ENCODE assay signal across 26 mouse cellular contexts in genomic region chr12:108829636-108830035, GRCm38 (mm10). TPM values are rescaled to one million over a fixed set of nuclear protein-coding genes. Genes with fewer than 3 reads are reported as not detected.
A peak's percentile ranks its signal among the peaks of the same experiment; 100 is the strongest.
DNase-seq lines count a peak whose midpoint lies in the region; ATAC-seq and TF ChIP-seq lines count a peak whose summit lies in the region.
"Had no signal": no experiment of that assay in that cellular context is flagged by ENCODE, and none has a peak within 500 bp of the region (broad histone marks: within the 10 kb centered on the region; RNA-seq: fewer than 3 reads in every experiment).

No protein-coding gene starts in this region.

- no peaks in the 10 kb centered on the region; the same call in 1 of the 2 replicates for H3K36me3 ChIP-seq in forebrain, embryonic 11.5 days (ENCODE audit: control insufficient read depth, insufficient read depth, low read length)
- H3K36me3 ChIP-seq in forebrain, embryonic 10.5 days (replicated peaks), result peaks cover 41% of the 10 kb centered on the region
- no peaks in the 10 kb centered on the region for H3K36me3 ChIP-seq in lung, postnatal 0 days (ENCODE audit: insufficient read depth, low read length)
- H3K36me3 ChIP-seq: intestine, embryonic 15.5 days had no signal

- no peak for TF ChIP-seq CTCF in lung, postnatal 0 days (IDR thresholded peaks at IDR 0.05)

- H3K9me3 ChIP-seq in forebrain, embryonic 11.5 days (ENCODE audit: control insufficient read depth, low read length), result no peaks in the 10 kb centered on the region
- peaks cover 6% of the 10 kb centered on the region; the same call in 1 of the 2 replicates for H3K9me3 ChIP-seq in forebrain, embryonic 10.5 days
- H3K9me3 ChIP-seq in lung, postnatal 0 days (ENCODE audit: low read length), result no peaks in the 10 kb centered on the region
- H3K9me3 ChIP-seq: embryonic facial prominence, embryonic 10.5 days; hindbrain, embryonic 15.5 days; intestine, embryonic 15.5 days; kidney, embryonic 15.5 days; liver, embryonic 13.5 days; midbrain, embryonic 10.5 days; neural tube, embryonic 13.5 days had no signal

- no peaks in the 10 kb centered on the region for H3K27me3 ChIP-seq in forebrain, embryonic 11.5 days (ENCODE audit: control insufficient read depth, insufficient read depth, low read length)
- H3K27me3 ChIP-seq in forebrain, embryonic 10.5 days (ENCODE audit: poor library complexity, severe bottlenecking), result peaks cover 7% of the 10 kb centered on the region
- no peaks in the 10 kb centered on the region for H3K27me3 ChIP-seq in lung, postnatal 0 days (replicated peaks; ENCODE audit: insufficient read depth, low read length)
- H3K27me3 ChIP-seq: hindbrain, embryonic 15.5 days; intestine, embryonic 15.5 days; kidney, embryonic 15.5 days; liver, embryonic 13.5 days had no signal

- TF ChIP-seq EP300 in lung, postnatal 0 days (IDR thresholded peaks at IDR 0.05), result no peak

- ATAC-seq in forebrain, embryonic 11.5 days (replicated peaks; ENCODE audit: low FRiP score), result no peak
- no peak for ATAC-seq in lung, postnatal 0 days
- ATAC-seq: forebrain, postnatal 0 days; intestine, embryonic 15.5 days; midbrain, embryonic 16.5 days had no signal

- no peak overlapping the region for H3K9ac ChIP-seq in forebrain, embryonic 11.5 days (ENCODE audit: low read length)
- H3K9ac ChIP-seq in lung, postnatal 0 days (replicated peaks; ENCODE audit: low read depth), result no peak overlapping the region
- H3K9ac ChIP-seq: forebrain, postnatal 0 days; hindbrain, embryonic 15.5 days; intestine, embryonic 15.5 days; kidney, embryonic 15.5 days; liver, embryonic 13.5 days; neural tube, embryonic 13.5 days had no signal

- 85% methylated on average over 5 of the region's 5 CpGs for WGBS in forebrain, embryonic 11.5 days
- WGBS in forebrain, embryonic 10.5 days, result 86% methylated on average over 5 of the region's 5 CpGs
- WGBS in lung, postnatal 0 days, result 56% methylated on average over 5 of the region's 5 CpGs

- H3K27ac ChIP-seq in forebrain, embryonic 11.5 days (ENCODE audit: low read depth, low read length), result no peak overlapping the region
- H3K27ac ChIP-seq in forebrain, embryonic 10.5 days, result no peak overlapping the region
- peak overlapping the region; percentile 11 for H3K27ac ChIP-seq in lung, postnatal 0 days (ENCODE audit: low read length)
- H3K27ac ChIP-seq: embryonic facial prominence, embryonic 10.5 days; hindbrain, embryonic 15.5 days; intestine, embryonic 15.5 days; kidney, embryonic 15.5 days; left cerebral cortex, adult 2 months; liver, embryonic 13.5 days; macrophage; midbrain, embryonic 10.5 days; neural tube, embryonic 13.5 days had no signal

- H3K4me2 ChIP-seq in forebrain, embryonic 11.5 days (ENCODE audit: low read depth, low read length, severe bottlenecking), result no peak overlapping the region
- H3K4me2 ChIP-seq in lung, postnatal 0 days (replicated peaks; ENCODE audit: low read depth, low read length), result no peak overlapping the region
- H3K4me2 ChIP-seq: hindbrain, embryonic 15.5 days; intestine, embryonic 15.5 days; kidney, embryonic 15.5 days; liver, embryonic 13.5 days; neural tube, embryonic 13.5 days had no signal

- H3K4me3 ChIP-seq in forebrain, embryonic 11.5 days (ENCODE audit: low read depth, low read length), result no peak overlapping the region
- H3K4me3 ChIP-seq in forebrain, embryonic 10.5 days, result no peak overlapping the region
- no peak overlapping the region for H3K4me3 ChIP-seq in lung, postnatal 0 days (ENCODE audit: low read depth, low read length)
- H3K4me3 ChIP-seq: embryonic facial prominence, embryonic 10.5 days; hindbrain, embryonic 15.5 days; intestine, embryonic 15.5 days; kidney, embryonic 15.5 days; left cerebral cortex, adult 2 months; liver, embryonic 13.5 days; midbrain, embryonic 10.5 days; myocyte; neural tube, embryonic 13.5 days had no signal

- no peaks in the 10 kb centered on the region; the same call in 1 of the 2 replicates for H3K4me1 ChIP-seq in forebrain, embryonic 11.5 days (replicated peaks; ENCODE audit: control insufficient read depth, insufficient read depth, low read length)
- H3K4me1 ChIP-seq in forebrain, embryonic 10.5 days, result peaks cover 16% of the 10 kb centered on the region
- H3K4me1 ChIP-seq in lung, postnatal 0 days (ENCODE audit: insufficient read depth, low read depth, low read length), result peaks cover 31% of the 10 kb centered on the region

- DNase-seq in adrenal gland, adult (ENCODE audit: inconsistent age in 2 of 2, low spot score in 1 of 2), result peak; percentile 66 to 86
- DNase-seq in adrenal gland, postnatal 25 days, result no peak
- peak; percentile 30 for DNase-seq in forebrain, embryonic 11.5 days (ENCODE audit: low spot score)
- no peak for DNase-seq in forebrain, embryonic 10.5 days (ENCODE audit: extremely low spot score, low spot score)
- no peak for DNase-seq in lung, postnatal 0 days (ENCODE audit: low spot score)
- no peak for DNase-seq in lung, postnatal 10 days
- no peak for DNase-seq in urinary bladder, postnatal 14 days (ENCODE audit: low spot score)
- DNase-seq: forebrain, postnatal 0 days; gastrocnemius, postnatal 25 days; heart, postnatal 36 days; liver, embryonic 13.5 days; lung, adult 2 months; retina, postnatal 1 day; right cerebral cortex, postnatal 25 days; spleen, adult 18-20 months; thymus, postnatal 25 days had no signal

RNA-seq across cellular contexts. Expression of gene Slc25a29, which starts 6.0 kb away (rescaled TPM):
- total RNA-seq in adrenal gland, postnatal 25 days (2021), result 20.7 and 25.5 TPM in 2 replicates
- 13.8 and 14.6 TPM in 2 replicates for polyA plus RNA-seq in forebrain, embryonic 11.5 days (2014; fragmentation: Nextera tagmentation; extraction: Ambion mirVana)
- polyA plus RNA-seq in forebrain, embryonic 10.5 days (2016; fragmentation: Nextera tagmentation; extraction: Ambion mirVana), result 11.7 and 12.1 TPM in 2 replicates
- 14.9 and 19.7 TPM in 2 replicates for polyA plus RNA-seq in lung, postnatal 0 days (2015; fragmentation: Nextera tagmentation; extraction: Ambion mirVana)

RNA-seq across cellular contexts. Expression of gene Slc25a47, which starts 6.2 kb away (rescaled TPM):
- 16.1 and 21.0 TPM in 2 replicates for total RNA-seq in adrenal gland, postnatal 25 days (2021)
- polyA plus RNA-seq in forebrain, embryonic 11.5 days (2014; fragmentation: Nextera tagmentation; extraction: Ambion mirVana), result 10.0 and 12.2 TPM in 2 replicates
- 9.8 and 11.9 TPM in 2 replicates for polyA plus RNA-seq in forebrain, embryonic 10.5 days (2016; fragmentation: Nextera tagmentation; extraction: Ambion mirVana)
- 8.5 TPM in 2 replicates for polyA plus RNA-seq in lung, postnatal 0 days (2015; fragmentation: Nextera tagmentation; extraction: Ambion mirVana)

RNA-seq across cellular contexts. Expression of gene Yy1, which starts 36.9 kb away (rescaled TPM):
- 77.9 and 100 TPM in 2 replicates for total RNA-seq in adrenal gland, postnatal 25 days (2021)
- polyA plus RNA-seq in forebrain, embryonic 11.5 days (2014; fragmentation: Nextera tagmentation; extraction: Ambion mirVana), result 20.8 and 22.1 TPM in 2 replicates
- 15.1 and 15.4 TPM in 2 replicates for polyA plus RNA-seq in forebrain, embryonic 10.5 days (2016; fragmentation: Nextera tagmentation; extraction: Ambion mirVana)
- polyA plus RNA-seq in lung, postnatal 0 days (2015; fragmentation: Nextera tagmentation; extraction: Ambion mirVana), result 13.7 and 16.2 TPM in 2 replicates

Comparison
In these comparisons a context has a peak if more than half of its experiments do, and no peak if none do; other contexts are left out.
1. DNase-seq: peak in adrenal gland, adult (2 of 2) and forebrain, embryonic 11.5 days (single experiment); none in adrenal gland, postnatal 25 days (single experiment), forebrain, embryonic 10.5 days (single experiment), lung, postnatal 0 days (single experiment), lung, postnatal 10 days (single experiment) and urinary bladder, postnatal 14 days (single experiment).